Mouse (Mus musculus) CH12.LX (cell line): ENCODE data around the gene Ndufv1.

Experiments
- BHLHE40 ChIP-seq: IDR thresholded peaks from 2 replicates; pipeline ENCODE4 v1.6.1; 2011; ENCODE audit warnings: mild to moderate bottlenecking, low read depth, low read length, improper control_type of control experiment
- CTCF ChIP-seq, 2 experiments: IDR thresholded peaks in 1 of 2; conservative IDR thresholded peaks in 1 of 2; 2 replicates each; pipeline ENCODE4 v1.5.1; 2011 to 2012; ENCODE audit warnings: low read depth in 2 of 2, low read length in 2 of 2, improper control_type of control experiment in 1 of 2, inconsistent platforms in 1 of 2, mild to moderate bottlenecking in 1 of 2, moderate library complexity in 1 of 2
- E2F4 ChIP-seq: IDR thresholded peaks from 2 replicates; pipeline ENCODE4 v1.6.1; 2011; ENCODE audit warnings: low read depth, low read length, improper control_type of control experiment; ENCODE audit not compliant: insufficient replicate concordance
- IRF4 ChIP-seq: IDR thresholded peaks from 2 replicates; pipeline ENCODE4 v1.6.1; 2014; ENCODE audit warnings: low read depth, mild to moderate bottlenecking, inconsistent platforms, low read length, improper control_type of control experiment
- KAT2A ChIP-seq: IDR thresholded peaks from 2 replicates; pipeline ENCODE4 v1.6.1; 2012; ENCODE audit warnings: low read length, improper control_type of control experiment, inconsistent platforms; ENCODE audit not compliant: insufficient replicate concordance
- MAX ChIP-seq: IDR thresholded peaks from 2 replicates; pipeline ENCODE4 v1.6.1; 2011; ENCODE audit warnings: low read length, improper control_type of control experiment
- POLR2AphosphoS2 ChIP-seq: IDR thresholded peaks from 2 replicates; pipeline ENCODE4 v1.6.1; 2011; ENCODE audit warnings: low read depth, low read length, improper control_type of control experiment
- TCF12 ChIP-seq: IDR thresholded peaks from 2 replicates; pipeline ENCODE4 v1.6.1; 2014; ENCODE audit warnings: low read depth, mild to moderate bottlenecking, inconsistent platforms, low read length, improper control_type of control experiment
- USF2 ChIP-seq: conservative IDR thresholded peaks from 2 replicates; pipeline ENCODE4 v1.6.1; 2011; ENCODE audit warnings: low read depth, low read length, improper control_type of control experiment
- ZC3H11A ChIP-seq: IDR thresholded peaks from 2 replicates; pipeline ENCODE4 v1.6.1; 2012; ENCODE audit warnings: low read depth, mild to moderate bottlenecking, inconsistent platforms, low read length, improper control_type of control experiment
- ZMIZ1 ChIP-seq: IDR thresholded peaks from 2 replicates; pipeline ENCODE4 v1.6.1; 2012; ENCODE audit warnings: low read depth, mild to moderate bottlenecking, inconsistent platforms, low read length, improper control_type of control experiment

GRCm38 (mm10) chr19:3990804-3991203 lies 21.8 kb downstream of the Ndufv1 start:
- no peak for TF ChIP-seq POLR2AphosphoS2
- no peak for TF ChIP-seq CTCF (conservative IDR thresholded peaks at IDR 0.05 in 1 of 2, IDR thresholded peaks at IDR 0.05 in 1 of 2; ENCODE audit: low read depth in 2 of 2, low read length in 2 of 2)
- no peak for TF ChIP-seq BHLHE40
- TF ChIP-seq USF2 = no peak
- TF ChIP-seq KAT2A = no peak
- TF ChIP-seq ZMIZ1 = no peak
- TF ChIP-seq IRF4 = no peak
- no peak for TF ChIP-seq ZC3H11A
- no peak for TF ChIP-seq MAX
- no peak for TF ChIP-seq E2F4
- TF ChIP-seq TCF12 = no peak
